In the genomic region with DNA sequence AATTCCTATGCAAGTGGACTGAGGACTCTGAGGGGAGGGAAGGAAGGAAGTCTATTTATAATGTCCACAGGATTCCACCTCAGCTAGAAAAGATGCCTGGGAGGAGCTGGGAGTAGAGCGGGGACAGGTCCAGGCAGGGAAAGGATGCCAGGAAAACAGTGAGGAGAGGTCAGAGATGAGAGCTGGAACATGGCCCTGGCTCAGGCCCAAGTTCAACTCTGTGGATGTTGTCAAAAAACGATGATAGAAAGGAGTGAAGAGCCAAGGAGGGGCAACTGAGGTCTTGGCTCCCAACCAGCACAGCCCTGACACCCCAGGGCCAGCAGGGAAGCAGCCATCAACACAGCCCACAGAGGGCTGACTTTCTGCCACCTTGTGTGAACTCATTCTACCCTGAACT, we compare ENCODE assay signal across 9 mouse cellular contexts. TPM values are rescaled to one million over a fixed set of nuclear protein-coding genes. Genes with fewer than 3 reads are reported as not detected.
DNase-seq lines count a peak whose midpoint lies in the region; ATAC-seq lines count a peak whose summit lies in the region.
"Had no signal": no experiment of that assay in that cellular context is flagged by ENCODE, and none has a peak within 500 bp of the region (broad histone marks: within the 10 kb centered on the region; RNA-seq: fewer than 3 reads in every experiment).

No protein-coding gene starts in this region.

- no peaks in the 10 kb centered on the region for H3K9me3 ChIP-seq in intestine, embryonic 16.5 days (ENCODE audit: control insufficient read depth, low read length)
- H3K9me3 ChIP-seq in hindbrain, embryonic 10.5 days, result no peaks in the 10 kb centered on the region

- ATAC-seq in intestine, embryonic 16.5 days, result no peak
- ATAC-seq: forebrain, postnatal 0 days had no signal

- H3K4me1 ChIP-seq in intestine, embryonic 16.5 days (ENCODE audit: control insufficient read depth, insufficient read depth, low read length), result no peaks in the 10 kb centered on the region
- no peaks in the 10 kb centered on the region for H3K4me1 ChIP-seq in hindbrain, embryonic 10.5 days (replicated peaks)

- peak overlapping the region; percentile 6; the same call in 1 of the 2 replicates for H3K27ac ChIP-seq in intestine, embryonic 16.5 days (ENCODE audit: low read length)
- no peak overlapping the region for H3K27ac ChIP-seq in hindbrain, embryonic 10.5 days

- WGBS in intestine, embryonic 16.5 days, result 48% methylated on average over 2 of the region's 2 CpGs
- 74% methylated on average over 2 of the region's 2 CpGs for WGBS in hindbrain, embryonic 10.5 days

- no peak overlapping the region for H3K4me3 ChIP-seq in intestine, embryonic 16.5 days (ENCODE audit: low read length)
- no peak overlapping the region for H3K4me3 ChIP-seq in hindbrain, embryonic 10.5 days

- H3K36me3 ChIP-seq in intestine, embryonic 16.5 days (ENCODE audit: control insufficient read depth, insufficient read depth, low read length), result peaks cover 7% of the 10 kb centered on the region
- peaks cover 89% of the 10 kb centered on the region for H3K36me3 ChIP-seq in hindbrain, embryonic 10.5 days

- no peak overlapping the region for H3K9ac ChIP-seq in intestine, embryonic 16.5 days (ENCODE audit: low read depth, low read length)
- H3K9ac ChIP-seq: forebrain, postnatal 0 days had no signal

- DNase-seq in left cerebral cortex, postnatal 4 days, result peak; percentile 76
- DNase-seq in left cerebral cortex, adult 11 months (ENCODE audit: low spot score), result no peak
- peak; percentile 92 to 95 for DNase-seq in cerebellum, postnatal 10 days
- DNase-seq in lung, postnatal 4 days, result peak; percentile 34 to 66
- DNase-seq in Muller cell, postnatal 12 days (ENCODE audit: inconsistent ontology term), result no peak
- no peak for DNase-seq in left cerebral cortex, postnatal 36 days (ENCODE audit: low spot score in 2 of 2)
- DNase-seq in hindbrain, embryonic 10.5 days (ENCODE audit: low spot score), result no peak
- DNase-seq: forebrain, postnatal 0 days had no signal

- H3K4me2 ChIP-seq in intestine, embryonic 16.5 days (ENCODE audit: low read depth, low read length), result no peak overlapping the region

- no peaks in the 10 kb centered on the region for H3K27me3 ChIP-seq in intestine, embryonic 16.5 days (replicated peaks; ENCODE audit: control insufficient read depth, insufficient read depth, low read length)
- H3K27me3 ChIP-seq in hindbrain, embryonic 10.5 days (ENCODE audit: insufficient read depth, poor library complexity, severe bottlenecking), result no peaks in the 10 kb centered on the region

- intact Hi-C loops in left cerebral cortex, postnatal 4 days (cut with DNase I), result no loop called here
- intact Hi-C loops in left cerebral cortex, postnatal 36 days (cut with DNase I), result no loop called here

RNA-seq across cellular contexts. Expression of a gene that starts 9.7 kb away (rescaled TPM):
- total RNA-seq in left cerebral cortex, postnatal 4 days (2021), result 100 to 1,000 TPM; 115 to 118 TPM
- polyA plus RNA-seq in intestine, embryonic 16.5 days (2015; fragmentation: Nextera tagmentation; extraction: Ambion mirVana), result 27.5 and 28.0 TPM in 2 replicates
- 100 to 1,000 TPM; 140 to 160 TPM for total RNA-seq in left cerebral cortex, postnatal 36 days (2021)
- 14.6 and 17.6 TPM in 2 replicates for polyA plus RNA-seq in hindbrain, embryonic 10.5 days (2016; fragmentation: Nextera tagmentation; extraction: Ambion mirVana)

RNA-seq across cellular contexts. Expression of a gene that starts 17.9 kb away (rescaled TPM):
- total RNA-seq in left cerebral cortex, postnatal 4 days (2021), result 1 to 10 TPM; 1.6 to 2.0 TPM
- 11.8 and 11.9 TPM in 2 replicates for polyA plus RNA-seq in intestine, embryonic 16.5 days (2015; fragmentation: Nextera tagmentation; extraction: Ambion mirVana)
- 10 to 100 TPM; 39.5 to 57.1 TPM for total RNA-seq in left cerebral cortex, postnatal 36 days (2021)
- polyA plus RNA-seq in hindbrain, embryonic 10.5 days (2016; fragmentation: Nextera tagmentation; extraction: Ambion mirVana), result 0.20 TPM in 1 of 2 replicates, not detected in the other

RNA-seq across cellular contexts. Expression of a gene that starts 24.0 kb away (rescaled TPM):
- not detected for total RNA-seq in left cerebral cortex, postnatal 4 days (2021)
- 25.0 and 31.2 TPM in 2 replicates for polyA plus RNA-seq in intestine, embryonic 16.5 days (2015; fragmentation: Nextera tagmentation; extraction: Ambion mirVana)
- total RNA-seq in left cerebral cortex, postnatal 36 days (2021), result under 1 TPM in 1 of 2 experiments, not detected in 1; 0.23 TPM
- polyA plus RNA-seq in hindbrain, embryonic 10.5 days (2016; fragmentation: Nextera tagmentation; extraction: Ambion mirVana), result 0.35 and 0.38 TPM in 2 replicates

RNA-seq across cellular contexts. Expression of a gene that starts 26.1 kb away (rescaled TPM):
- 10 to 100 TPM in 1 of 2 experiments, 1 to 10 TPM in 1; 8.5 to 11.4 TPM for total RNA-seq in left cerebral cortex, postnatal 4 days (2021)
- 26.4 and 28.6 TPM in 2 replicates for polyA plus RNA-seq in intestine, embryonic 16.5 days (2015; fragmentation: Nextera tagmentation; extraction: Ambion mirVana)
- 10 to 100 TPM; 17.2 to 28.6 TPM for total RNA-seq in left cerebral cortex, postnatal 36 days (2021)
- 11.8 and 13.8 TPM in 2 replicates for polyA plus RNA-seq in hindbrain, embryonic 10.5 days (2016; fragmentation: Nextera tagmentation; extraction: Ambion mirVana)

RNA-seq across cellular contexts. Expression of a gene that starts 52.7 kb away (rescaled TPM):
- 100 to 1,000 TPM; 206 to 211 TPM for total RNA-seq in left cerebral cortex, postnatal 4 days (2021)
- 112 and 117 TPM in 2 replicates for polyA plus RNA-seq in intestine, embryonic 16.5 days (2015; fragmentation: Nextera tagmentation; extraction: Ambion mirVana)
- total RNA-seq in left cerebral cortex, postnatal 36 days (2021), result 100 to 1,000 TPM; 157 to 165 TPM
- polyA plus RNA-seq in hindbrain, embryonic 10.5 days (2016; fragmentation: Nextera tagmentation; extraction: Ambion mirVana), result 80.4 and 122 TPM in 2 replicates

Comparison
In these comparisons a context has a peak if more than half of its experiments do, and no peak if none do; other contexts are left out.
1. DNase-seq: peak in left cerebral cortex, postnatal 4 days (single experiment), cerebellum, postnatal 10 days (2 of 2) and lung, postnatal 4 days (2 of 2); none in left cerebral cortex, adult 11 months (single experiment), Muller cell, postnatal 12 days (single experiment), left cerebral cortex, postnatal 36 days (0 of 2) and hindbrain, embryonic 10.5 days (single experiment).
2. RNA of a gene that starts 17.9 kb away (total RNA-seq): 39.5 to 57.1 TPM in left cerebral cortex, postnatal 36 days; 1.6 to 2.0 TPM in left cerebral cortex, postnatal 4 days; every median in the first group is over 10 times any median in the second.